Mouse (Mus musculus) gastrocnemius, adult 2 months (tissue): ENCODE results near the gene Sorcs1. TPM values are rescaled to one million over a fixed set of nuclear protein-coding genes. Genes with fewer than 3 reads are reported as not detected.

Source experiments
- DNase-seq: peaks from one replicate; pipeline ENCODE4 v3.0.0; 2022
- H3K27ac ChIP-seq: fragments of 200-600 bp; 2 replicates; pipeline ENCODE4 v1.8.1; 2022; ENCODE audit warnings: mild to moderate bottlenecking
- H3K4me3 ChIP-seq: fragments of 200-600 bp; 2 replicates; pipeline ENCODE4 v1.8.1; 2022; ENCODE audit warnings: mild to moderate bottlenecking, moderate library complexity
- CTCF ChIP-seq: fragments of 200-600 bp; IDR thresholded peaks from 2 replicates; pipeline ENCODE4 v1.8.1; 2022; ENCODE audit warnings: antibody characterized with exemption, mild to moderate bottlenecking, moderate library complexity
- intact Hi-C: fragments of 180-260 bp; cut with DNase I; formaldehyde crosslinking; loops from one replicate; pipeline ENCODE4 v1.15.1; 2025
- total RNA-seq, 2 experiments: library from RNA; stranded (reverse); gene quantifications; 2 replicates each; pipeline ENCODE4 v1.2.3; 2021

Sorcs1 gene
- total RNA-seq, 2 experiments from 2014 or later, result 0.47 to 4.1 TPM

- DNase-seq, result no peak
- H3K27ac ChIP-seq, result no peak overlapping the region
- intact Hi-C loops, result no loop called here
- no peak overlapping the region for H3K4me3 ChIP-seq
- no peak for TF ChIP-seq CTCF
Observed at GRCm38 (mm10) chr19:50521943-50522342, 156.5 kb downstream of the Sorcs1 start.

GRCm38 (mm10) chr19:50515059-50515673, 163.3 kb downstream of the Sorcs1 start:
- intact Hi-C loops, result no loop called here
- no peak overlapping the region for H3K4me3 ChIP-seq
- H3K27ac ChIP-seq, result no peak overlapping the region
- no peak for DNase-seq
- no peak for TF ChIP-seq CTCF

- no peak overlapping the region for H3K27ac ChIP-seq
- intact Hi-C loops, result no loop called here
- TF ChIP-seq CTCF, result no peak
- DNase-seq, result no peak
- no peak overlapping the region for H3K4me3 ChIP-seq
Observed at GRCm38 (mm10) chr19:50514309-50514830, 164.1 kb downstream of the Sorcs1 start.

- no peak overlapping the region for H3K27ac ChIP-seq
- H3K4me3 ChIP-seq, result no peak overlapping the region
- no peak for DNase-seq
- intact Hi-C loops, result no loop called here
- TF ChIP-seq CTCF, result no peak
Observed at GRCm38 (mm10) chr19:50502816-50503215, 175.6 kb downstream of the Sorcs1 start.

- intact Hi-C loops, result no loop called here
- Histone ChIP-seq H3K4me3 (no peak overlapping the region), H3K27ac (no peak overlapping the region)
- DNase-seq, result no peak
- no peak for TF ChIP-seq CTCF
Observed at GRCm38 (mm10) chr19:50491121-50491520, 187.3 kb downstream of the Sorcs1 start.

GRCm38 (mm10) chr19:50490721-50491120, 187.7 kb downstream of the Sorcs1 start:
- intact Hi-C loops, result no loop called here
- no peak for DNase-seq
- TF ChIP-seq CTCF, result no peak
- Histone ChIP-seq H3K4me3 (no peak overlapping the region), H3K27ac (no peak overlapping the region)

GRCm38 (mm10) chr19:50489786-50490185, 188.7 kb downstream of the Sorcs1 start:
- no peak overlapping the region for H3K27ac ChIP-seq
- no peak for TF ChIP-seq CTCF
- no peak for DNase-seq
- intact Hi-C loops, result no loop called here
- H3K4me3 ChIP-seq, result no peak overlapping the region

GRCm38 (mm10) chr19:50488421-50488820, 190.0 kb downstream of the Sorcs1 start:
- intact Hi-C loops, result no loop called here
- Histone ChIP-seq H3K4me3 (no peak overlapping the region), H3K27ac (no peak overlapping the region)
- no peak for DNase-seq
- TF ChIP-seq CTCF, result no peak

- H3K4me3 ChIP-seq, result no peak overlapping the region
- no peak for DNase-seq
- no peak overlapping the region for H3K27ac ChIP-seq
- no peak for TF ChIP-seq CTCF
- intact Hi-C loops, result no loop called here
Observed at GRCm38 (mm10) chr19:50487768-50488167, 190.7 kb downstream of the Sorcs1 start.

GRCm38 (mm10) chr19:50486345-50486744, 192.1 kb downstream of the Sorcs1 start:
- TF ChIP-seq CTCF, result no peak
- Histone ChIP-seq H3K27ac (no peak overlapping the region), H3K4me3 (no peak overlapping the region)
- no peak for DNase-seq
- intact Hi-C loops, result no loop called here

- TF ChIP-seq CTCF, result no peak
- no peak overlapping the region for H3K27ac ChIP-seq
- DNase-seq, result no peak
- no peak overlapping the region for H3K4me3 ChIP-seq
- intact Hi-C loops, result no loop called here
Observed at GRCm38 (mm10) chr19:50476774-50477173, 201.7 kb downstream of the Sorcs1 start.

GRCm38 (mm10) chr19:50468592-50468991, 209.9 kb downstream of the Sorcs1 start:
- intact Hi-C loops, result no loop called here
- no peak overlapping the region for H3K27ac ChIP-seq
- no peak overlapping the region for H3K4me3 ChIP-seq
- TF ChIP-seq CTCF, result no peak
- no peak for DNase-seq

GRCm38 (mm10) chr19:50464811-50465210, 213.6 kb downstream of the Sorcs1 start:
- intact Hi-C loops, result no loop called here
- no peak for DNase-seq
- H3K4me3 ChIP-seq, result no peak overlapping the region
- no peak for TF ChIP-seq CTCF
- H3K27ac ChIP-seq, result no peak overlapping the region

- H3K4me3 ChIP-seq, result no peak overlapping the region
- intact Hi-C loops, result no loop called here
- DNase-seq, result no peak
- TF ChIP-seq CTCF, result no peak
- H3K27ac ChIP-seq, result no peak overlapping the region
Observed at GRCm38 (mm10) chr19:50458581-50458980, 219.9 kb downstream of the Sorcs1 start.
